Mouse (Mus musculus): ENCODE data around the gene Atxn1. TPM values are rescaled to one million over a fixed set of nuclear protein-coding genes. Genes with fewer than 3 reads are reported as not detected.

The Atxn1 gene
- polyA plus RNA-seq, 1 experiment = 34.1 TPM

DNA sequence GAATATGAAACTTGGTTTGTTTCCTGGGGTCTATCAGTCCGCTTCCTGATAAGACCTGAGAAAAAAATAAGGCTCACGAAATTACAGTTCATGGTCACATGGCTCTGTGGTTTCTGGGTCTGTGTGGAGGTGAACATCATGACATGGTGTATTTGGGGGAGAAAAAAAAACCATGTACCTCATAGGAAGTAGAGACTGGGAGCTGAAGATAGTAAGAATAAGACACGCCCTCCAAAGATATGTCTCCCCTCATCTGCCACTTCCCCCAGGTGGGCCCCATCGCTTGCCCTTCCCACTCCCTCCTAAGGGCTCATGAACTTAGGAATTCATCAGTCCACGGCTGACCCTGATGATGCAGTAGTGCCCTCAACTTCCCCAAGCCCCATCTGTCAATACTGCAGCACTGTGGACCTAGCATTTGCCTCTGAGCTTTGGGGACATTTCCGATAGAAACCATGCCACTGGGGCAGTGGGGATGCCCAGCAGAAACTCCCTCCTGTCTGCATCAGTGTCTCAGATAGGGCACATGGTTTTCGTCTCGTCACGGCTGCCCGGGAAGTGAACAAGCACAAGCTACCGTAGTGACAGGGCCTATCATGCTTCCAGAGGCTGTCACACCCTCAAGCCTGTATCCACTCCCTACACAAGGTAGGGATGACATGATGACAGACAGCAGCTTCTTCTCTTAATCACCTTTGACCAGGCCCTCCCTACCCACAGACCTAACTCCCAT is 437.4 kb downstream of the Atxn1 start:
- Histone ChIP-seq H3K4me3 (ENCODE audit: insufficient read depth, low read length) (no peak overlapping the region), H3K27ac (ENCODE audit: insufficient read depth, low read length) (no peak overlapping the region)

DNA sequence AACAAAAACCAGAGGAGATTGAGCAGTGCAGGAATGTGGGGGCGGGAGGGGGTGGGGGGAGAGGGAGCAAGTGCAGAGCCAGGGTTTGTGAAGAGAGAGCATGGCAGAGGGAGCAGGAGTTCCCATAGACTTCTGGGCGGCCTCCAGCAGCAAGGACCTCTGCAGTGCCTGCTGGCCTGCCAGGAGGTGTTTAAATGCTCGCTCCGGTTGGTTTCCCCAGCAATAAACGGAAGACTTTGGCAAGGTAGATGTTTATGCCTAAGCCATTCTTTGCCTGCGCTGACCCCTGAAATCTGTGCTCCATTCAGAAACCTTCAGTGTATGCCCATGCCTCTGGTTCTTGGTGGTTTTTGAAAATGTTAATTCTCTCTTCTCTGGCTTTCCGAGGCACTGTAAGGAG is 438.6 kb downstream of the Atxn1 start:
- Histone ChIP-seq H3K4me1 (ENCODE audit: control insufficient read depth, insufficient read depth, low read length) (peaks cover 9% of the 10 kb centered on the region), H3K27ac (ENCODE audit: insufficient read depth, low read length) (no peak overlapping the region), H3K4me3 (ENCODE audit: insufficient read depth, low read length) (no peak overlapping the region)
- no peak for TF ChIP-seq CTCF (IDR thresholded peaks at IDR 0.05; ENCODE audit: extremely low read depth, insufficient read depth, low read length)
- TF ChIP-seq POLR2A (IDR thresholded peaks at IDR 0.05; ENCODE audit: extremely low read depth, insufficient read depth, low read length) = no peak

More for the DNA sequence above, 437.4 kb downstream of the Atxn1 start:
- peaks cover 9% of the 10 kb centered on the region for H3K4me1 ChIP-seq (ENCODE audit: control insufficient read depth, insufficient read depth, low read length)
- no peak for TF ChIP-seq POLR2A (IDR thresholded peaks at IDR 0.05; ENCODE audit: extremely low read depth, insufficient read depth, low read length)
- TF ChIP-seq CTCF (IDR thresholded peaks at IDR 0.05; ENCODE audit: extremely low read depth, insufficient read depth, low read length) = no peak

DNA sequence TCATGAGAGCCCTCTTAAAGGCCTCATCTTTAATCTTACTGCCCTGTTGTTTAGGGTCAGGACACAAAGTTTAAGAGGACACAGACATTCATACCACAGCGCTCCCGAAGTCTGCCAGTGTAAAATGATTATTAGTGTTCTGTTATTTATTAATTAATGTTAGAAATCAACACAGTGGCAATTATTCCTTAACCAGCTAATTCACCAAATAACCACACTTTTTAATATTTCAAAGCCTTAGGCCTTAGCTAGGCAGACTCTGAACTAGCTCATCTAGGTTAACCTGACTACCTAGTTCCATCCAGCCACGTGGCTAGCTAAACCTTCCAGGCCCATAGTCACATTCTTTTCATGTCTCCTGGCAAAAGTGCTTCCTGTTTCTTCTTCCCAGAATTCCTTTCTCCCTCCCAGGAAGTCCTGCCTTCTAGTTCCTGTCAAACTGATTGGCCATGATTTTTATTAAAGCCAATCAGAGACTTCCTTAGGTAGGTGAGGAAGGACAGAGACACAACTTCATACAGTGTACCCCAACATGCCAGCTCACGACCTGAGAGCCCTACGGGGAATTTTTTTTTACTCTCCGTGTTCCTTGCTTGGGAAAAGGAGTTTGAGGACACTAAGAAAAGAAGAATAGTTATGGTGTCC is 439.9 kb downstream of the Atxn1 start:
- H3K4me1 ChIP-seq (ENCODE audit: control insufficient read depth, insufficient read depth, low read length) = peaks cover 5% of the 10 kb centered on the region; the same call in 1 of the 2 replicates
- no peak overlapping the region for H3K4me3 ChIP-seq (ENCODE audit: insufficient read depth, low read length)
- no peak overlapping the region for H3K27ac ChIP-seq (ENCODE audit: insufficient read depth, low read length)
- no peak for TF ChIP-seq CTCF (IDR thresholded peaks at IDR 0.05; ENCODE audit: extremely low read depth, insufficient read depth, low read length)
- TF ChIP-seq POLR2A (IDR thresholded peaks at IDR 0.05; ENCODE audit: extremely low read depth, insufficient read depth, low read length) = no peak

DNA sequence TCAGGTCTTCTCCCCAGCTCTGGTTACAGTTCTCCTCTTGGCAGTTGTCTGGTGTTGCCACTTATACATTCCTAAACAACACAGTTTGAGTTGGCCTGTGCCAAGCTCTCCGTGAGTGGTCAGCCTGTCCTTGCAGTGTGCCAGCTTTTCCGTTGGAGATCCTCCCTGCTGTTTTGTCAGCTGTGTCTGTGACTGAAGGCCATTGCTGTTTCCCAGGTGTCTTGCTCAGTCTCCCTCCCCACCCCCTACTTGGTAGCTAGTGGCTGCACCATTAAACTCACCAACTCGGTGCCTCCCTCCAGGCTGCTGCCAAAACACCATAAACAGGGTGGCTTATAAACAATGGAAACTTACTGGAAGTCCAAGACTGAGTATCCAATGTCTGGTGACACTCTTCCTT is 440.5 kb downstream of the Atxn1 start:
- Histone ChIP-seq H3K27ac (ENCODE audit: insufficient read depth, low read length) (no peak overlapping the region), H3K4me3 (ENCODE audit: insufficient read depth, low read length) (no peak overlapping the region), H3K4me1 (ENCODE audit: control insufficient read depth, insufficient read depth, low read length) (peaks cover 5% of the 10 kb centered on the region; the same call in 1 of the 2 replicates)
- TF ChIP-seq POLR2A (IDR thresholded peaks at IDR 0.05; ENCODE audit: extremely low read depth, insufficient read depth, low read length) = no peak
- TF ChIP-seq CTCF (IDR thresholded peaks at IDR 0.05; ENCODE audit: extremely low read depth, insufficient read depth, low read length) = no peak

DNA sequence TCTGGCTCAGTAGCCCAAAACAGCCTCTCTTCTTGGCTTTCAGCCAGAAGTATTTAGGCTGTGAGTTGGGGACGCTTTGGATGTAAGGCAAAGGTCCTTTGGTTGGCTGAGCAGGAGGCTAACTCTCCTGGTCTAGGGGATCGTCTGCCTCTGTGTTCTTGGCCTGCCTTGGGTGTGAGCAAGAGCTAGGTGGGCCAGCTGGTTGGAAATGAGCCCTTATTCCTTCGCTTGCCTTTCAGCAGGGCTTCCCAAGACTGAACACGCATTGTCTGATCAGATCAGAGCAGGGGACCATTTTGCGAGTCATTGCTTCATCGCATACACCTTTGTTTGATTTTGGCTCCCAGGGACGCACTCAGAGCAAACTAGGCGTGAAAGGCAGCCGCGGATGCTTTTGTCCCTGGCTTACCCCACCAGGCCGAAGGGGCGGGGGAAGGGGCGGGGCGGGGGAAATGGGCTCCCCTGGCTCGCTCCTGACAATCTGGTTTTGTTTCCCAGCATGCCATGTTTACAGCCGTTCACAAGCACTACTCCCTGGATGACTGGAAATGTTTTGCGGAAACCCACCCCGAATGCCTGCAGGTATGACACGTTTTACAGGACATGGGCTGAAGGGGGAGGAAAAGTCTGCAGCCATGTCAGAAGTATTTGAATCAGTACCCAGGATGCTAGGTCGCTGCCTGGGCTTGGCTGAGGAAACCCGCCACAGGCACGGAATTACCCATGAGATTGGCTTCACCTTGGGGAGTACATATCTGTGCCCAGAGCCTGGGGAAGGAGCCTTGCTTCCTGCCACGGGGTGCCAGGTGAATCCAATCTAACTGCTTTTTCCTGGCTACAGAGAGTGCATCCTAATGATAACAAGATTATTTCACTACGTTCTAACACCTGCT is 448.1 kb downstream of the Atxn1 start:
- Histone ChIP-seq H3K27ac (ENCODE audit: insufficient read depth, low read length) (no peak overlapping the region), H3K4me1 (ENCODE audit: control insufficient read depth, insufficient read depth, low read length) (no peaks in the 10 kb centered on the region), H3K4me3 (ENCODE audit: insufficient read depth, low read length) (no peak overlapping the region)
- no peak for TF ChIP-seq CTCF (IDR thresholded peaks at IDR 0.05; ENCODE audit: extremely low read depth, insufficient read depth, low read length)
- TF ChIP-seq POLR2A (IDR thresholded peaks at IDR 0.05; ENCODE audit: extremely low read depth, insufficient read depth, low read length) = no peak

DNA sequence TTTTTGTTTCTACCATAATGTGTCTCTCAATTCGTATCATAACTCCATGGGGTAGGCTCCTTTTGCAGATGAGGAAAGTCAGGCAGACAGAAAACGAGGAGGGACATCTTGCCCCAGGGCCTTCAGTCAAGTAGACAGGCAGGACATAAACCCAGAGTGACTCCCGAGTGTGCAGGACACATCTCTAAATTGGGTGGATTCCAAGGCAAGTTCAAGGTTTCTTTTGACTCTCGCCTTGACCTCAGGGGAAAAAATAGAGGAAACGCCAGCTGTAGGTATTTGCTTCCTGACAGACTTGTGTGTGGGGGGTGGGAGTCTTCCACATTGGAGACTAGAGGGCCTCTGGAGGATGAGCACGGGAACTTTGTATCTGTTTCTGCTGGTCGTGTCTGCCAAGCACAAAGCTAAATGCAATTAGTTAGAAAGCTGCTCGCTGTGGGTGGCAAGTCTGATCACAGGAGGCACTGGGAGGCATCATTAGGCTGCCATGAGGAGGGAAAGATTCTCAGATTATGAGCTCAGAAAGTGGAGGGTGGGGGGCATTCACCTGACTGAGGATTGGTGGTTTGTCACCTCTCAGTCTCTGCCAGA is 449.9 kb downstream of the Atxn1 start:
- Histone ChIP-seq H3K4me3 (ENCODE audit: insufficient read depth, low read length) (no peak overlapping the region), H3K4me1 (ENCODE audit: control insufficient read depth, insufficient read depth, low read length) (no peaks in the 10 kb centered on the region), H3K27ac (ENCODE audit: insufficient read depth, low read length) (no peak overlapping the region)
- TF ChIP-seq POLR2A (IDR thresholded peaks at IDR 0.05; ENCODE audit: extremely low read depth, insufficient read depth, low read length) (no peak), CTCF (IDR thresholded peaks at IDR 0.05; ENCODE audit: extremely low read depth, insufficient read depth, low read length) (no peak)

DNA sequence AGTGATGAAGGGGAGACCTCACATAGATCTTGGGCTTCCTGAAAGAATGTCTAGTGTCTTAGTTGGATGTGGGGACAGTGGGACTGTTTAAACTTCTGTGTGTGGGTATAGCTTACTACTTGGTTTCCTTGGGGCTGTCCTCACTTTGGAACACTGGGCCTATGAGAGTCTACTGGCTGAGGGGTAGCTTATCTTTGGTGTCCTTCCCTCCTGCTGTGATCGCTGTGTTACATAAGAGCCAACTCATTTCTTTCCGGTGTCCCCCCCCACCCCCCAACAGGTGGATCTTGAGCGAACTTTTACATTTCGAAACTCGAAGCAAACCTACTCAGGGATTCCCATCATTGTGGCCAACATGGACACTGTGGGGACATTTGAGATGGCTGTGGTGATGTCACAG is 450.7 kb downstream of the Atxn1 start:
- Histone ChIP-seq H3K27ac (ENCODE audit: insufficient read depth, low read length) (no peak overlapping the region), H3K4me1 (ENCODE audit: control insufficient read depth, insufficient read depth, low read length) (no peaks in the 10 kb centered on the region), H3K4me3 (ENCODE audit: insufficient read depth, low read length) (no peak overlapping the region)
- TF ChIP-seq POLR2A (IDR thresholded peaks at IDR 0.05; ENCODE audit: extremely low read depth, insufficient read depth, low read length) (no peak), CTCF (IDR thresholded peaks at IDR 0.05; ENCODE audit: extremely low read depth, insufficient read depth, low read length) (no peak)

DNA sequence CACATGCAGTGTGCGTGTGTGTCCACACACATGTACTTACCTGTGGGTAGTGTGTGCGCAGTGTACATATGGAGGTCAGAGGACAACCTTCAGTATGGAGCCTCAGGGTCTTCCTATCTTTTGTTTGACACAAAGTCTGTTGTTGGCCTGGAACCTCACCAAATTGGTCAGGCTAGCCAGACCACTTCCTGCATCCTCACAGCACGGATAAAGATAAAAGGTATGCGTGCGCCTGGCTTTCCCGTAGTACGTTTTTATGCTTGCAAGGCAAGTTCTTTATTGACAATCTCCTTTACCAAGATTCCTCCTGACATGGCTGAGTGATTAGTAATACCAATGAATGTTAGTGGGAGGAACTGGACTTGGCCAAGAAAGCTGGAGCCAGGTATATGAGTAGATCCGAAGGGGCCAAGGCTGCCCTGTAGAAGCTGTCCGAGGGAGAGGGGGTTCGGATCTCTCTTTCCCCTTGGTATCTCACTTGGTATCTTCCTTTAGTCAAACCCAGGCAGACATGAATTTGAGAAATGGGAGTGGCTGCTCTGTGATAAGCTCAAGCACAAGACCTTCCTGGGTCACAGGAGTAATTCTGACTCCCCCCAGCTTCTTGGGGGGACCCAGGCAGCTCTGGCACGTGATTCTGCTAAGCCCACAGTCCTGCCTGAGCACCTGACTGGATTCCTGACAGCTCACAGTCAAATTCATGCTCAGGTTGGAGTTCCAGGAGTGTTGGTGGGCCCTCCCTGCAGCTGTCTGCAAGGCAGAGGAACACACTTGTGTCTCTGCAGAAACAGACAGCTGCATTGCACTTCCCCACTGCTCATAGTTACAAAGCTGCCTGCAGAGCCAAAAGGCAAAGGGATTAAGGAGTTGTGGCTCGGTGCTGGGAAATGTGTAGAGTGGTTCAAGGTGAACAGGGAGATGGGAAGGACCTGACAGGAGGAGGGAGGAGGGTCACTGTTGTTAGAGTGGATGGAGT is 451.5 kb downstream of the Atxn1 start:
- TF ChIP-seq CTCF (IDR thresholded peaks at IDR 0.05; ENCODE audit: extremely low read depth, insufficient read depth, low read length) (no peak), POLR2A (IDR thresholded peaks at IDR 0.05; ENCODE audit: extremely low read depth, insufficient read depth, low read length) (no peak)
- Histone ChIP-seq H3K4me1 (ENCODE audit: control insufficient read depth, insufficient read depth, low read length) (no peaks in the 10 kb centered on the region), H3K27ac (ENCODE audit: insufficient read depth, low read length) (no peak overlapping the region), H3K4me3 (ENCODE audit: insufficient read depth, low read length) (no peak overlapping the region)

Data from cortical plate, adult 2 months (tissue).